Mouse (Mus musculus) adipose tissue, adult 10 weeks (tissue): Measurements from ENCODE around the gene Spin2c. TPM values are rescaled to one million over a fixed set of nuclear protein-coding genes. Genes with fewer than 3 reads are reported as not detected.

Experiments used
- polyA plus RNA-seq: library from polyadenylated mRNA; stranded (reverse); fragments of 350-450 nt; fragmentation: Illumina TruSeq; extraction: RNeasy Lipid Tissue Mini Kit (QIAGEN cat#74804); gene quantifications from one replicate; pipeline ENCODE4 v1.2.3, GENCODE M21; 2014; ENCODE audit warnings: low read depth, low replicate concordance

Spin2c gene
- 35.2 TPM for polyA plus RNA-seq

DNA sequence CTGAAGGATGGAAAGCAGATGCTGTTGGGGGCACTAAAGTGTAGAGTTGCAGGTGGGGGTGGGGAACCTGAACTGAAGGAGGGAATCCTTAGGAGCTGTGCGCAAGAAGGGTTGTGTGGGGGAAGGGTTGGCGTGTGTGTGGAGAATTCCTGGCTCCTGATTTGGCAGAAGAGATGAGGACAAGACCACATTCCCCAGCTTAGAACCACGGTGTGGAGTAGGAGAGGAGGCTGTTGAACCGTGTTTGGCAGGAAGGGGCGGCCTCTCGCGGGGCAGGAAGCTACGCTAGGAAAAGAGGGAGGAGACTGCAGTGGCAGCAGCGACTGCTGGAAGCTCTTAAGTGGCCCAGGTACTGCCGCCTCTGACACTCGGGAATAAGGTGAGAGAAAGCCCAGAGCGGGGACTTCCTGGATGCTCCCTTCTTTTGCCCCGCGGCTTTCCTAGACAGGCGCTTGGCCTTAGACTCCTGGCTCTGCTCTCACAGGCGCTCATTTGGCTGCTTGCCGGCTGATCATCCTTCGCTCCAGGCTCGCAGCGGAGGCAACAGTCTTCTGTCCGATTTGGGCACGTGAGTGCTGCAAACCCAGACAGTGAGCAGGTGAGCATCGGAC is at the start of gene Spin2c:
Gene Spin2c (plus strand): TSS at position 275 of the 611 bp plus-strand sequence.

Other genes with a start within 250 kb of the Spin2c start
- gene Kctd12b, start 135.8 kb upstream of the Spin2c start, polyA plus RNA-seq = 11.0 TPM
- gene Nbdy, start 108.6 kb upstream of the Spin2c start, polyA plus RNA-seq = 43.7 TPM
- not detected for gene Samt1, start 180.4 kb downstream of the Spin2c start, polyA plus RNA-seq
- gene 4921511M17Rik, start 201.6 kb downstream of the Spin2c start, polyA plus RNA-seq = not detected
- not detected for gene Gm10057, start 222.8 kb downstream of the Spin2c start, polyA plus RNA-seq